Mouse (Mus musculus) cerebellum, adult 9-11 months (tissue): ENCODE data around the gene Adgre5.

Experiments used
- DNase-seq: peaks from one replicate; pipeline ENCODE4 v3.0.0; 2022

Gene Adgre5

DNA sequence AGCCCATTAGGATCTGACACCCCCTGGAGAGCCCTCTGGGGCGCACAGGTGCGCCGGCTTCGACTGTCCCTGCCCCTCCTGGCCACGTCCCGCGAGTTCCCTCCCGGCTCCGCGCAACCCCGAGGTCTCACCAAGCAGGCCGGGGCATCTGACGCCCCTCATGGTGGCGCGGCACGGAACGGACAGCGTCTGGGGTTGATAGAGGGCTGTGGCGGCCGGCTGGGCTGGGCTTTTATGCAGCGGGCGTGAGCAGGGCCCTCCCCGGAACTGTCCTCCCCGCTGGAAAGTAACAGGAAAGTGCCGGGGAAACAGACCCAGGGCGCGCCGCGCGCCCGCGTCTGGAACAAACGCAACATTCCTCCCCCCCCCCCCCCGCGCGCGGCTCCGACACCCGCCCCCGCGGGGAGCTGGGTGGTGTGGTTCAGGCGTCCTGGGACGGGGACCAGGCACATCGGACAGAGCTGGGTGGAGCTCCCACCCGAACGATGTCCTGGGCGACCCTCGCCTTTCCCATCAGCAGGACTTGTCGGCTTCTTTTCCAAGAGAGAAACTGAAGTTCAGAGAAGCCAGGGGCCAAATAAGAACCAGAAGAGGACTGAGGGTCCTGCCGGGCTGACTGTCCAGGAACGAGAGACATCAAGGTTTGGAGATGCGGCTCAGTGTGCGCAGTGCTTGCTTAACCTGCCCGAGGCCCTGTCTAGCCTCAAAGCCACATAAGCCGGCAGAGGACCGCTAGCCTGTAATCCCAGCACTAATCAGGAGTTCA lies at the start of gene Adgre5:
TSS of gene Adgre5 (minus strand) at position 351 of the 766 bp plus-strand sequence.
- DNase-seq = no peak

DNA sequence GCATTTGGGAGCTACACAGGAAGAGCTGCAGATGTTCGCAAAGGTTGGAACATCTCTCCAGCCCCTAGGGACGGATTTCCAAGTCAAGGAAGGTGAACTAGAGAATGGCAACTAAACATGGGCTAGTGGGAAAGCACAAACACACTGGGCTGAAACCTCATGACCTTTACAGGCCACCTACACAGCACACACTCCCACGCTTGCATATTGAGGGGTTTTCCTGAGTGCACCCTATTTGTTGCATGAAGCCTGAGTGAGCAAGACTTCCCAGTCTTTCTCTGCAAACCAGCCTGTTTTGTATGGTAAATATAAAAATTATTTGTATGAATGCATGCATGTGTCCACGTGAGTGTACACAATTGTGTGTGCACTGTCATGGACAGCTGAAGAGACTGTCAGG lies 48.7 kb upstream of the Adgre5 start:
- no peak for DNase-seq

DNA sequence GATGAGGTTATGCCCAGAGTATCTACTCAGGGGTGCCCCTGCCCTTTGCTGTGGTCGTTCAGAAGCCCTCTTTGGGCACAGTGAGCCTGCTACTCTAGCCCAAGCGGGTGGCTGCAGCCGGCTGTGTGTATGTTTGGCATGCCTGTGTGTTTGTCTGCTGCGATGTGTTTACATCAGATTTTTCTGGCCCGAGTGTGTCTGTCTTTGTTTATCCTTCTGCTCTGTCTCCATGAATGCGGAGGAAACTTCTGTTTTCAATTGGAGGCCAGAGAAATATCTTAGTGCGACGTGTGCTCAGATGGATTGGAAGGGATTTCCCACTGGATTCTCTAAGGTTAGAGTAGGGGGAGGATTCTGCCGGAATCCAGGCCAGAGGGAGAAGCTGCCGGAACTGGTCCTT lies 43.9 kb upstream of the Adgre5 start:
- no peak for DNase-seq

DNA sequence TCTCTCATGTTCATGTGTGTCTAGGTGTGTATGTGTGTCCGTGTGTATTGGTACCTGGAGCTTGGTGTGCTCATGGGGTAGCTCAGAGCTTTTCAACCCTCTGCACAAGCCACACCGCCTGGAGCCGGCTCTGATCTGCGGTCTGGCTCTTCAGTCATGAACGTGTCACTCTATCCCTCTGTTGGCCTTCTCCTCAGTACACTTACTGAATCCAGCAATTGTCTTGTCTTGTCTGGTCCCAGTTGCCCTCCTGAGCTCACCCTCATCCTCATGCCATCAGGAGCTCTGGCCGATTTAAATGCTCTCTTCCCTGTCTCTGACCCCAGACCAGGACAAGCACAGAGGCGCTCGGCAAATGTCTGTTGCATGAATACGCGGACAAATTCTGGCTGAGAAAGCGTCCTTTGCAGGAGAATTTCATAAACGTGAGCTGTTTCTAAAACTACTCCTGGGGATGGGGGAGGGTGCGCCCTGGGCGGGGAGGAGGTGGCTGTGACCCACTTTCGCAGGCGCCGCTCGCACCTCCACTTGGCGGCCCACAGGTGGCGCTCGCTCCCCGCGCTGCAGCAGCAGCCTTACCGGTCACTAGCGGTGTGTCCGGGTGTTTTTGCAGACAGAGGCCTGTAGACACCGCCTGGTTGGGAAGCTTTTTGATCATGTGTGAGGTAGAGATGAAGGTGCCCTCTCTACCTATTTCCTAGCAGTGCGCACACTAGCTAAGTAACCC lies 41.9 kb upstream of the Adgre5 start:
- peak; percentile 91 for DNase-seq

DNA sequence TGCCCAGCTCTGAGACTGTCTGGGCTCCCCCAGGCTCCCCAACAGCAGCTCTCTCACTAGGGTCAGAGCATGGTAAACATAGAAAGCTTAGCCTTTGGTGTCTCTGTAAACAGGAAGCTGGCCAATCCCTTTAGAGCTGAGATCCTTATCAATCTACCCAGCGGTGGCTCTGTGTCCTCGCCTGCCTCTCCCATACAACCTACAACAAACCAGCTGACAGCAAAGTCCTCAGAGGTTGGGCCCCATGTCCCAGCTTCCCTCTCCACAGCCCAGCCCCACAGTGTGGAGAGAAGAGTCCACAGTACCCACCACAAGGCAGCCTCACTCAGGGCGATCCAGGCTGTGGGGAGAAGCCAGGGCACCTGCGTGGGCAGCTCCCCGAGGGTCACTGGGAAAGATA lies 38.5 kb upstream of the Adgre5 start:
- no peak for DNase-seq

DNA sequence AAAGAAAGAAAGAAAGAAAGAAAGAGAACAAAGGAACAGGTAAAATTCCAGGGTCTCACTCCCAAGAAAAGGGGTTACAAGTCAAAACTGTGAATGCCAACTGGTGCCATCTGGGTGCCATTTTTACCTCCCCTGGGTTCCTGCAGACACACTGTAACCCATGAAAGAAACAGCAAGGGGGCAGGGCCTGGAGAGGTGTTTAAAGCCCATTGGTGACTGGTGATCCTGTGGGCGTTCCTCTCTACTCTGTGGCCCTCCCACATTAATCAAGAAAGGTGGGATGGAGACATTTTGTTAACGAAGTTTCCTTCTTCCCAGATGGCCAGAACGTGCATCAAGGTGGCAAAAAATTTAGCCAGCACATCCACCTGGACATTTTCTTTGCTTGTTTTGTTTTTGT lies 36.9 kb upstream of the Adgre5 start:
- DNase-seq = no peak

DNA sequence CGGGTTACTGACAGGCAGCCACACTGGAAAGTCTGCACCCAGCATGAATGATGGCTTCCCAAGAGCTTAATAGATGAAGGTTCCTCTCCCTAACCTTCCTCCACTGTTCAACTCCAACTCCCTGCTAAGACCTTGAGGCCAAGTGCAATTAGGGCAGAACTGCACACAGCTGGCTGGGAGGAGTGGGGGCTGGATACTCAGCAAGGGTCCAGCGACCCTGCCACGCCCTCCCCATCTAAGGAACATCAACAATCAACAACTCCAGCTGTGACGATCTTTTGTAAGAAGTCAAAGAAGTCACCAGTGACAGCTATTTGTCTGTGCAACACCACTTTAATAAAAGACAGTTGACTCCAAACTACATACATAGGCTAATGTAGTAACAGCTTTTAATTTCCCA lies 35.5 kb upstream of the Adgre5 start:
- no peak for DNase-seq

DNA sequence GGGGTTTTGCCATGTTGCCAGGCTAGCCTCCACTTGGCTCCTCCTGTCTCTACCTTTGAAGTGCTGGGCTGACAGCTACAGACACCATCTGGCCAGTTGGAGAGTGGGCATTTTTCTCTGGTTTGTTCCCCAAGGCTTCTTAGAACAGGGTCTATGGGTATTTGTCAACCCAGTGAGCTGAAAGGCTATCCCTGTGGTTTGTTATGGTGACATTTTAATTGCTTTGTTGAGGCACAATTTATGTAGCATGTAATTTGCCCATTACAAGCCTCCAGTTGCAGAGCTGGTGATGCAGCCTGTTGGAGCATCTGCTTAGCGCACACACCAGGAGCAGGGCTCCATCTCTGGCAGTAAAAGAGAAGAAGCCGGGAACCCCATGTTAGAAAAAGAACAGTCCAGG lies 33.1 kb upstream of the Adgre5 start:
- no peak for DNase-seq

DNA sequence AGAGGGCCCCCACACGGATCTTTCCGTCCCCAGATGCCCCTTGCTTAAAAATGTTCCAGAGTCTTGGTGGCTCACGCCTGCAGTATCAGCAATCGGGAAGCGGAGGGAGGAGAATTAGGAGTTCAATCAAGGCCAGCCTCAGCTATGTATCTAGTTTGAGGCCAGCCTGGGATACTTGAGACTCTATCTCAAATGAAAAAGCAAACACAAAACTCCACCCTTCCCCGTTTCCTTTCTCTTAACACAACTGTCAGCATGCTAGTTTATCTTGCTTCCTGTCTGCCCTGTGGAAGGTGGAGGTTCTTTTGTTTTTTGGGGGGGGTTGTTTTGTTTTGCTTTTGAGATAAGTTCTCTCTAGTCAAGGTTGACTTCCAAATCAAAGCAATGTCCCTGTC lies 32.3 kb upstream of the Adgre5 start:
- DNase-seq = no peak

DNA sequence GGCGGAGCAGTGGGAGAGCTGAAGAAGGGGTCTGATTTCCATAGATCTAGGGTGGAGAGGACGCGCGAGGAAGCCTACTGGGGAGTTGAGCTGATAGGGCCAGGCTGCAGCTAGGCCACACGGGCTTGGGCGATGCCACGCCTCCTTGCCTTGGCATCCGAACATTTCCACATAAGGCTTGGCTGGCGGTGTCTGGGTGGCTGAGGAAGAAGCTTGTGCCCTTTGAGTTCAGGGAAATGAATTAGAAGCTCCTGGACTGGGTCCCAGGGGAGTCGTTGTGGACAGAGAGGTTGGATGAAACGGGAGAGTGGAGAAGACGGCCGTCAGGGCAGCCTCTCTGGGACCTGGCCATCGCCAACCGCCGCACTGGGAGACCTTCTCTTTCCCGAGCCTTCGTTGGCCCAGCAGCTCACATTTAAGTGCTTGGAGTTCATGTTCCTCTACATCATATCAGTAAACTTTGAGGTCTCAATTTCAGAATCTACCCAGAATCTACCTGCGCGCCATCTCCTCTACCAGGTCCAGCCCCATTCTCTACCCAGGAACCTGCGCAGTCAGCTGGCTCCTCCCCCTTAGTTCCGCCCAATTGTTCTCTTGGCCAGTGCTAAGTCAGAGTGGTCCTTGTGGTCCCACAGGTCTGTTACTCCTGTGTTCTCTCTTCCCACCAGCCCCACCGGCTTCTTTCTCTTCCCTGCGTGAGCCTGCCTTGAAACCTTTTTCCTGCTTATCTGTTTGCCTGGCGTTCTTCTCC lies 31.8 kb upstream of the Adgre5 start:
- DNase-seq = peak; percentile 56

DNA sequence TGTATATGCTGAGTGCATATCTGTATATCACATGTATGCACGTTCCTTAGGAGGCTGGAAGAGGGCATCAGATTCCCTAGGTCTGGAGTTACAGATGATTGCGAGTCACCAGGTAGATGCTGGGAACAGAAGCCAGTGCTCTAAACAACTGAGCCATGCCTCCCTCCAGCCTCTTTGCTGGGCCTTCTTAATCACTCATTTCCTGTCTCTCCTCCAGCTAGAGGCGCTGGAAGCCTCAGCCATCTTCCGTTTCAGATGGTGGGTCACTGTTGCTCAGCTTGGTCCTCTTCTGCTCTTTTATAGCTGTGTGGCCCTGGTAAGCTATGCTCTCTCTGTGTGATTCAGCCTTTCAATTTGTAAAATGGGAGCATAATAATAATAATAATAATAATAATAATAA lies 30.7 kb upstream of the Adgre5 start:
- DNase-seq = no peak

DNA sequence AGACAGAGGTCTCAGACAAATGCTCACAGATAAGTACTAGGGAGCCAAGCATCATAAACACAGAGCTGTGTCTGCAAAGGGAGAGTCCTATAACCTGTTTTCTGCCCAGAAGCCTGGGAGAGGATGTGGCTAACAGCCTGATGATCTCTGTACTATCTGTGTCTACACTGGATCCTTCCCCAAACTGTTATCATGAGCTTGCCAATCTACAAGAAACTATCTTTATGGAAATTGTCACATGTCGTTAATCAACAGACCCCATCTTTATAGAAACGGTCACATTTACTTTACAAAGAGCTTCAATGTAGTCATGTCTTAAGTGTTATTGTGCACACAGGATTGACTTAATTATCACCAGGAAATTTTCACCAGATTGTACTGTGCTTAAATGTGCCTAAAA lies 29.5 kb upstream of the Adgre5 start:
- no peak for DNase-seq

DNA sequence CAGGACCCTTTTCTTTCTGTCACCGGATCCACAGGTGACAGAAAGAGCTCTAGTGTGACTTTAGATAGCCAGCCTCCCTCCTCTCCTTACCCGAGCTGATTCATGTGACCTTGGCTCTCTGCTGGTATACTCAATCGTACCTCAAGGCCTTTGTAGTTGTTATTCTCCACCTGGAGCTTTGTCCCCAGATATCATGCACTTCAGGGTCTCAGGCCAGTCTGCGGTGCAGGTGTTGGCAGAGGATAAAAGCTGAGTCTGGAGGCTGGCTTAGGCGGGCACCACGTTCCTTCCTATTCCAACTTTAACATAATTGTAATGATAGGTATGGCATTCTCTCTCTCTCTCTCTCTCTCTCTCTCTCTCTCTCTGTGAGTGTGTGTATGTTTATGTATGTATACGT lies 28.6 kb upstream of the Adgre5 start:
- DNase-seq = no peak

DNA sequence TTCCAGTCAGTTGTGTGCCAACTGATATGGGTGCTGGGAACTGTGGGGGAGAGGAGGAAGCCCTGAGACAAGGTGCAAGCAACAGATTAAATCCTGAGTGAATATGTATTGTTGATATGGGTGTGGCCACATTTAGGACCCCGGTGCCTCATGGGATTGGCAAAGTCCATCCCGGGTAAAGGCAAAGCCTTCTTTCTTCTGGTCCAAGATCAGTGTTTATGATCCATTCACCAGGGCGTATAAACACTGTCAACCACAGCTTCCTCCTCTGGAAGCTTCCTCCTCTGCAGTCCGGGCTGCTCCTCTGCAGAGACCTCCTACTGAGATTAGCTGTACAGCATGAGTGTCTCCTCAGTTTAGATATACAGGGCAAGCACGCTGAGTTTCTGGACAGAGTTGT lies 27.4 kb upstream of the Adgre5 start:
- no peak for DNase-seq

DNA sequence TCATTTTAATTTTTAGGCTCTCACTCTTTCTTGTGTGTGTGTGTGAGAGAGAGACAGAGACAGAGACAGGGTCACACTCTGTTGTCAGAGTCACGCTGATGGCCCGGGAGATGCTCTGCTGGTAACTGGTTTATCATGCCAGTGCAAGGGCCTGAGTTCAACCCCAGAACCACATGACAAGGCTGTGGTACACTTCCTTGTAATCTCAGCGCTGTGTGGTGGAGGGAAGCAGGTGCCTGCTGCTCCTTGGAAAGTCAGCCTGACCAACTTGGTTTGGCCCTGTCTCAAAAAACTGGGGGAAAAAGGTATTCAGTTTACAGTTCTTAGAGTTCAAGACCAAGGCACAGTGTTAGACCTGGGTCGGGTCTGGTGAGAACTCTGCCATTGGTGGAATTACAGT lies 26.3 kb upstream of the Adgre5 start:
- no peak for DNase-seq

DNA sequence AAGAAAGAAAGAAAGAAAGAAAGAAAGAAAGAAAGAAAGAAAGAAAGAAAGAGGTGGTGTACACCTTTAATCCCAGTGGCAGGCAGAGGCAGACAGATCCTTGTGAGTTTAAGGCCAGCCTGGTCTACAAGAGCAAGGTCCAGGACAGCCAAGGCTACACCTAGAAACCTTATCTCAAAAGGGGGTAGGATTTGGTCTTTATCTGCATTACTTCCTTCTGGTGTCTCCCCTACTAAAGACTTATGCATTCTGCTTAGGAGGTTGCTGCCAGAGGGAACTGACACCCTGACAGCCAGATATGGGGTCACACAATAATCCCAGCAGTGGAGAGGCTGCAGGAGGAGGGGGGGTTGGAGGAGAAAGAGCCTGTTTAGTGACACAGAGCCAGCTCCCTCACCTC lies 24.5 kb upstream of the Adgre5 start:
- no peak for DNase-seq

DNA sequence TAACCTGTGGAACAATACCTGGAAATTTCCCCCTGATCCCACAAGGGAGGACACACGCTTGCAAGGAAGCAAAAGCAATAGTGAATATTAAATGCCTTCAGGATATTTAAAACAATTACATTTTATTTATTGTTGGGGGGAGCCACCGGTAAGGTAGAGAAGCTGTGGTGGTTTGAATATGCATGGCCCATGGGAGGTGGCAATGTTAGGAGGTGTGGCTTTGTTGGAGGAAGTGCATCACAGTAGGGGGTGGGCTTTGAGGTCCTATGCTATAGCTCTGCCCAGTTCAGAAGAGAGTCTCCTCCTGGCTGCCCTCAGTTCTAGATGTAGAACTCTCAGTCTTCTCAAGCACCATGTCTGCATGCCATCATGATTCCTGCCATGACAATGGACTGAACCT lies 23.6 kb upstream of the Adgre5 start:
- DNase-seq = no peak

DNA sequence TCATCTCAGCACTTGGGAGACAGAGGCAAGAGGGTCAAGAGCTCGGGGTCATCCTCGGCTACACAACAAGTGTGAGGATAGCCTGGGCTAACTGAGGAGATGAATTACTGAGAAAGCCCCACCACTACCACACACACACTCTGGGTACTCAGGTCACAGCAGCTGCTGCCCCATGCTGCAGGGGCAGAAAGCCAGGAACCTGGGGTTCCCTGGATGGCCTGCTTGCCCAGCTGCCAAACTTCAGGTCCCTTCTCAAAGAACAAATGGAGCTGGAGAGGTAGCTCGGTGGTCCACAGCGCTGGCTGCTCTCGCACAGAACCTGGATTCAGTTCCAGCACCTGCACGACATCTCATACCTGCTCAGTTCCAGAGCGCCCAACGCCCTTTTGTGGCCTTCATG lies 23.0 kb upstream of the Adgre5 start:
- DNase-seq = no peak

DNA sequence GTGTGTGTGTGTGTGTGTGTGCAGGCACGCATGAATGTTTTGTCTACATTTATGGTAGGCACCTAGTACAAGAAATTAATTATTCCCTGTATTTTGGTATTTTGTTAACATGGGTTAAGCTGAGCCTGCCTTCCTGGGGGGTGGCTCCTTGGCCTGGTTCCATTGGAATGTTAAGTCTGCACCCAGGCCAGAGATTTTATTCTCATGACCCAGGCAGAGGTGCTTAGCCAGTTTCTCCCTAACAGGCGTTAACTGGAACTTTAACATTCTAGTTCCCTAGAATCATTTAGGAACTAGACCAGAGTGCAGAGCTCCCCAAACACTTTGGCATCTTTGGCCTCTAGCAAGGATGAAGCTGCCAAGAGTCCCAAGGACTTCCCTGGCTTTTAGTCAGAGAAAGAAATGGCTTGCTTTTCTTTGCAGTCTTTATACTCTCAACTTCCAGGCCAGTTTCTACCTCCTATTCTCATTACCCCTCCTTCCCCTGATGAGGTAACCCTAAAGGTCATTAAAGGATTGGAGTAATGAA lies 18.2 kb upstream of the Adgre5 start:
- DNase-seq = no peak

DNA sequence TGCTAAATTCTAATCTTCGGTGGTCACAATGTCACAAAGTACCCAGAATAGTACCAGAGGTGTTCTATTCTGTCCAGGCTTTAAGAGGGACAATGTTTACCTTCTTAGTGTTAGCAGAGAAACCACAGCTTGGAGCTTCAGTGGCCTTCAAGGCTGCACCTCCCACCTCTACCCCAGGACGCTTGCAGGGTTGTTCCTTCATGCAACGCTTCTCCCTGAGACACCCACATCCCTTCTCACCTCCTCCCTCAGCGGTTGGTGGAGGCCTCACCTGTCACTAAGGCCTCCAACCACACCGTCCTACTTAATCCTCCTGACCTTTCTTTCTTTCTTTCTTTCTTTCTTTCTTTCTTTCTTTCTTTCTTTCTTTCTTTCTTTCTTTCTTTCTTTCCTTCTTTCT lies 17.2 kb upstream of the Adgre5 start:
- no peak for DNase-seq

DNA sequence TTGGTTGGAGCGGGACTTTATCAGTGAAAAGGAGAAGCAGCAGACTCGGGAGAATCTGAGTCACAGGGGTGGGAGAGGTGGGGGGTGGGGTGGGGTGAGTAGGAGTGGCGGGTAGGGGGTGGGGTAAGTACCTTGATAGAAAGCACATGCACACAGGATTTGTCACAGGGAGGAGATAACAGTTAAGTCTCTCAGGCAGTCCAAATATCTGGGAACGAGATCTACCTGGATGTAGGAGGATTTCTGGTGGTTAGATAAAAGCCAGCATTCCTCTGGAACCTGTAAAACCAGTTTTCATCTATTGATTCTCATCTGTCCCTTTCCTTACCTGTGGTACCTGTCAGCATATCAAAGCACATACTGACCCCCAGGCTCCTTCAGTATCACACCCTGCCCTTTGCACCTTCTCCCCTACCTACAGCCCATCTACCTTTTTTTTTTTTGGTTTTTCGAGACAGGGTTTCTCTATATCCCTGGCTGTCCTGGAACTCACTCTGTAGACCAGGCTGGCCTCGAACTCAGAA lies 16.0 kb upstream of the Adgre5 start:
- no peak for DNase-seq

DNA sequence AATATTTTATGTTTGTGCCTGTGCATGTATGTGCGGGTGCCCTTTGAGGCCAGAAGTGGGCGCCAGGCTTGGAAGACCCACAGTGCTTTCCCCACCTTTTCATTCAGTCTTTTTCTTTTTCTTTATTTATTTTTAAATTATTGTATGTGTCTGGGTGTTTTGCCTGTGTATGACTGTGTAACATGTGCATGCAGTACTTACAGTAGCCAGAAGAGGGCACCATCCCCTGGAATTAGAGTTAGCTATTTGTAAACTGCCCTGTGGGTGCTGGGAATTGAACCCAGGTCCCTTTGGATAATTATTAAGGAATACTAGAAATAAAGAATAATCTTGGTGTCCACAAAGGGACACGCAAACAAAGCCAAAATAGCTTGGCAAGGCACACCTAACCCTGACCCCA lies 15.1 kb upstream of the Adgre5 start:
- DNase-seq = no peak

DNA sequence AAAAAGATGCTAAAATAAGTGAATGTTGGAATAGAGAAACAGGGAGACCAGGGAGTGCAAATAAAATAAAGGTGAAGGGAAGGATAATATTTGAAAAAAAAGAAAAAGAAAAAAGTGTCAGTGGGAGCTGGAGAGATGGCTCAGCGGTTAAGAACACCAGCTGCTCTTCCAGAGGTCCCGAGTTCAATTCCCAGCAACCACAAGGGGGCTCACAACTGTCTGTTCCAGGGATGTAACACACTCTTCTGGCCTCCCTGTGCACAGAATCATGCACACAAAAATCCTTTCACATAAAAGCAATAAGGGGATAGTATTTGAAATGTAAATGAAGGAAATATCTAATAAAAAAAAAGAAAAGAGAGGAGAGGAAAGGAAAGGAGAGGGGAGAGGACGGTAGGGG lies 13.0 kb upstream of the Adgre5 start:
- DNase-seq = no peak

DNA sequence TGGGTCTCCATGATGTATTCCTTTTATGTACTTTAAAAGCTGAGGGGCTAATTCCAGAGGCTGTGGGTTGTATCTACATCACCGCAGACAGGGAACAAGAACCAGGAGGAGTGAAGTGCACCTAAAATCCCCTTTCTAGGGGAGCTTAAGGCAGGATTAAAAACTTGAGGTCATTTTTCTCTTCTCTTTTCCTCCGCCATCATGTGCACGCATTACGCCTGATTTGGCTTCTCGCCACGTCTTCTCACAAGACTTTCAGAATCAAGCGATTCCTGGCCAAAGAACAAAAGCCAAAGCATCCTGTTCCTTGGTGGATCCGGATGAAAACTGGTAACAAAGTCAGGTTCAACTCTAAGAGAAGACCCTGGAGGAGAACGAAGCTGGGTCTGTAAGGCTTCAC lies 8.1 kb upstream of the Adgre5 start:
- DNase-seq = no peak
